Mouse (Mus musculus): Measurements from ENCODE around the gene C130060K24Rik. TPM values are rescaled to one million over a fixed set of nuclear protein-coding genes. Genes with fewer than 3 reads are reported as not detected.

Gene C130060K24Rik
- 4.4 and 6.8 TPM in 2 replicates for polyA plus RNA-seq (2016; fragmentation: Nextera tagmentation; extraction: Ambion mirVana)

DNA sequence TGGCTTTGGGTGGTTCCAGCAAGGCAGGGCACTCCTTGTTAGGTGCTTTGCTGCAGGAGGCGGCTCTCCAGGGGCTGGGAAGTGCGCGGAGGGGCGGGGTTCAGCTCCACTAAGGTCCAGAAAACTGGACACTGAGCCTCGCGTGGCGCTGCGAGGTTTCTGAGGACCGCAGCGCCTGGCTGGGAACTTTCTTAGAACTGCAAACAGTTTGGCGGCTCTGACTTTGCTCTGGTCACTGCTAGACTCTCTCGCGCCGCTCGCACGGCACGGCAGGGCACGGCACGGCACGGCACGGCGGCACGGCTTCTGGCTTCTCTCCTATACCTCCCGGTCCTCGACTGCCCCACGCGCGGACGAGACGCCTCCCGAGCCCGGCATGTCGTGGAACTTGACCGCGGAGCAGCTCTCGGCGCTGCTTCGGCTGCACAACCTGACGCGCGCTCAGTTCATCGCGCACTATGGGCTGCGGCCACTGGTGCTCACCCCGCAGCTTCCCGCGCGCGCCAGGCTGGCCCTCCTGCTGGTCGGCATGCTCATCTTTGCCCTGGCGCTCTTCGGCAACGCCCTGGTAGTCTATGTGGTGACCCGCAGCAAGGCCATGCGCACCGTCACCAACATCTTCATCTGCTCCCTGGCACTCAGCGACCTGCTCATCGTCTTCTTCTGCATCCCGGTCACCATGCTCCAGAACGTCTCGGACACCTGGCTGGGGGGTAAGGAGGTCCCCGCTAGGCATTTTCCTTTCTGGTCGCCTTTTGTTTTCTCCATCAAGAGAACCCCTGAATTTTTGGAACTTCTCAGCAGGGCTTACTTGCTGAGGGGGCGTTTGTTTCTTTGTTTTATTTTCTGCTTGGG, at the start of gene C130060K24Rik:
C130060K24Rik (plus strand) TSS at position 188 of the 855 bp plus-strand sequence.
- Histone ChIP-seq H3K9me3 (no peaks in the 10 kb centered on the region), H3K36me3 (no peaks in the 10 kb centered on the region), H3K4me1 (peaks cover 2% of the 10 kb centered on the region; the same call in 1 of the 2 replicates), H3K4me2 (replicated peaks) (peak within 1 kb of the TSS; percentile 96), H3K4me3 (peak within 1 kb of the TSS; percentile 64), H3K27me3 (peaks cover 14% of the 10 kb centered on the region), H3K27ac (replicated peaks) (no peak within 1 kb of the TSS), H3K9ac (replicated peaks) (peak within 1 kb of the TSS; percentile 60)
- WGBS: under 1% methylated on average over 51 of the region's 64 CpGs
- ATAC-seq (ENCODE audit: low FRiP score, low read depth): peak; percentile 89

DNA sequence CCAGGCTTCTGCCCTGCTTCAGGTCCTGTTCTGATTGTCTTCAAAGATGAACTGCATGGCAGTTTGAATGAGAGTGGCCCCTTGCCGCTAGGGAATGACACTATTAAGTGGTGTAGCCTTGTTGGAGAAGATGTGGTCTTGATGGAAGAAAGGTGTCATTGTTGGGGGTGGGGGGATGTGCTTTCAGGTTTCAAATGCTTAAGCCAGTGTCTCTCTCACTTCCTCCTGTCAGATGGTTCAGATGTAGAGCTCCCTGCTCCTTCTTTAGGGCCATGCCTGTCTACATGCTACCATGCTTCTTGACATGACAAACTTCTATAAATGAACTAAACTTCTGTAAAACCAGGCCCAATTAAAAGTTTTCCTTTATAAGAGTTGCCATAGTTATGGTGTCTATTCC, 46.7 kb upstream of the C130060K24Rik start:
- Histone ChIP-seq H3K9ac (replicated peaks) (no peak overlapping the region), H3K4me3 (no peak overlapping the region), H3K9me3 (no peaks in the 10 kb centered on the region), H3K36me3 (no peaks in the 10 kb centered on the region), H3K27me3 (no peaks in the 10 kb centered on the region), H3K4me1 (no peaks in the 10 kb centered on the region), H3K4me2 (replicated peaks) (no peak overlapping the region), H3K27ac (replicated peaks) (no peak overlapping the region)
- WGBS: 80% methylated on average over 1 of the region's 1 CpGs
- no peak for ATAC-seq (ENCODE audit: low FRiP score, low read depth)

DNA sequence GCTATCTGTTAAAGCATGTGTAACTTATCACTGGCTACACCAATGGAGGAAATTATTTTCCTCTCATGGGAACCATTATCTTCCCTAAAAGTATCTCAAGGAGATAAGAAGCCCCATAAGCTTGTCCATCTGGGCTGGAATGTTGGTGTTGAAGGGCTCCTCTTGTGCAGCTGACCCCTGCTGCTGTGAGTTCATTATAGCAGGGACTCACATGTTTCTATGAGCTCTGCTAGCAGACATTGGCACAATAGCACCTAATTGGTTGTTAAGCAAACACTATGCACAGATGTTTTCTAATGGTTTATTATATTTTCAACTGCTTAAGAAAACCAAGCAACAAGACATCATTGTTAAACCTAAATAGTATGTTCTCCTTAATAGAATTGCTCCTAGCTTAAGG, 41.5 kb upstream of the C130060K24Rik start:
- H3K4me3 ChIP-seq: no peak overlapping the region
- no peaks in the 10 kb centered on the region for H3K27me3 ChIP-seq
- no peaks in the 10 kb centered on the region for H3K4me1 ChIP-seq
- H3K27ac ChIP-seq (replicated peaks): no peak overlapping the region
- H3K4me2 ChIP-seq (replicated peaks): no peak overlapping the region
- no peak overlapping the region for H3K9ac ChIP-seq (replicated peaks)
- no peak for ATAC-seq (ENCODE audit: low FRiP score, low read depth)
- H3K9me3 ChIP-seq: no peaks in the 10 kb centered on the region
- H3K36me3 ChIP-seq: no peaks in the 10 kb centered on the region

DNA sequence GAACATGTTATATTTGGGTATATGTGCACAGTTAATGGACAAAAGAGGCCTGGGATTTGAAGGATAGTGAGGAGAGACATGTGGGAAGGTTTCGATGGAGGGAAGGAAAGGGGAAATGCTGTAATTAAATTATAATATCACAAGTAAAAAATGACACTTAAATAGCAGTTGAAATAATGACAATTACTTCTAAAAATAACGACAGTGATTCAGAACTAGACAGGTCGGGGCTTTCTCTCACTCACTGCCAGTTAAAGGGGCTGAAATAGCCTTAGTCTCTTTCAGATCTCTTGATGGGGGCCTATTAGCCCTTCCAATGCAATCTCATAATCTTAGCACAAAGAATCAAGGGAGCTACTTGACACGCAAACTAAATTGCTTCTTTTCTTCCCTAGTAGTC, 39.5 kb upstream of the C130060K24Rik start:
- Histone ChIP-seq H3K4me3 (no peak overlapping the region), H3K9ac (replicated peaks) (no peak overlapping the region), H3K4me2 (replicated peaks) (no peak overlapping the region), H3K4me1 (no peaks in the 10 kb centered on the region), H3K9me3 (no peaks in the 10 kb centered on the region), H3K36me3 (no peaks in the 10 kb centered on the region), H3K27ac (replicated peaks) (no peak overlapping the region), H3K27me3 (no peaks in the 10 kb centered on the region)
- ATAC-seq (ENCODE audit: low FRiP score, low read depth): no peak
- WGBS: 77% methylated on average over 4 of the region's 4 CpGs

DNA sequence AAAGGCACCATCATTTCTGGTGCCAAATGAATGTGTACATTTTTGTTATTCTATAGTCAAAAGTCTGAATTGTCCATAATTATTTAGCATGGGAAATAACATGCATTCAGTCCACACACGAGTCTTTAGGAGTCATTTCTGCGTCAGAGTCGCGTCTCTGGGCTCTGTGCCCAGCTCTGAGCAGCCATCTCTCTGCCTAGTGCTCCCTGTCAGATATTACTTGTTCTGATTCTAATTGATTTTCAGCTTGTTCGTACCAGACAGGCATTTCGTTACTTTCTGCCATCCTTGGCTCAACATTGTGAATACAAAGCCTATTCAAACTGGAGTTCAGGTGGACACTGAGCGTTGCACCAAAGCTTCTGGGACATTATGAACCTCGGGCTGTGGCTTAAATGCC, 33.2 kb upstream of the C130060K24Rik start:
- no peaks in the 10 kb centered on the region for H3K4me1 ChIP-seq
- H3K36me3 ChIP-seq: no peaks in the 10 kb centered on the region
- 77% methylated on average over 8 of the region's 8 CpGs for WGBS
- H3K4me2 ChIP-seq (replicated peaks): no peak overlapping the region
- H3K9me3 ChIP-seq: no peaks in the 10 kb centered on the region
- H3K4me3 ChIP-seq: no peak overlapping the region
- H3K9ac ChIP-seq (replicated peaks): no peak overlapping the region
- H3K27me3 ChIP-seq: no peaks in the 10 kb centered on the region
- no peak for ATAC-seq (ENCODE audit: low FRiP score, low read depth)
- no peak overlapping the region for H3K27ac ChIP-seq (replicated peaks)

DNA sequence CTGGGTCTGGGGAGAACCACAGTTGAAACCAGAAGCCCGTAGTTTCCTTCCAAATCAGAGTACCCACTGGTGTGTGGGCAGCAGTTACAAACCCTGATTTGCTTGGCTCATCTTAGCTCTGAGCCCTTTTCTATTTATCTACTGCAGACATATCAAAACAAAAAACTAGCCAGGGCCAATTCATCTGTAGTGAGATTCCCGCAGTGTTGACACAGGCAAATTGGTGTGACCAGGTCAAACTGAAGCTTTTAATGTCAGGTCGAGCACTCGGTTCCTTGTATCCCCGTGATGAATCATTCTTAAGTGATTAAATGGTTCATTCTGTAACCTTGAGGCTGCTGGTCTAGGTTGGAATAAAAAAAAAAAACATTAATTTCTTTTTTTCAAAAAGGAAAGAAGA, 32.6 kb upstream of the C130060K24Rik start:
- no peak for ATAC-seq (ENCODE audit: low FRiP score, low read depth)
- no peaks in the 10 kb centered on the region for H3K9me3 ChIP-seq
- no peaks in the 10 kb centered on the region for H3K36me3 ChIP-seq

DNA sequence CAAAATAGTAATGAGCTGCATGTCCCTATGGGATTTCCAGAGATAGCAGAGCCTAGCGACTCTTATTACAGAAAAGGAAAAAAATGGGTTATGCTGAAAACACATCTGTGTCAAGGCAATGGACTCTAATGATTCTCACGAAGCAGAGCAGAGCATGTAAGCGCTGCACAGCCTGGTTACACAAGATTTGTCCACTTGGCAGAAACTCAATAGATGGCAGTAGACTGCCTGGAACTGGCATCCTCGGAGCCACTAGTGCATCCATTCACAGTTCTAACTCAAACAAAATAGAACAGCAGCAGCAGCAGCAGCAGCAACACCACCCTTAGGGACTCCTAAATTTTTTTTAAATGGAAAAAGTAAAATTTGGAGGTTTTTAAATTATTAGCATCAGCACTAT, 29.3 kb upstream of the C130060K24Rik start:
- Histone ChIP-seq H3K4me2 (replicated peaks) (no peak overlapping the region), H3K9ac (replicated peaks) (no peak overlapping the region), H3K4me3 (no peak overlapping the region), H3K27me3 (no peaks in the 10 kb centered on the region), H3K4me1 (no peaks in the 10 kb centered on the region), H3K36me3 (no peaks in the 10 kb centered on the region), H3K9me3 (no peaks in the 10 kb centered on the region), H3K27ac (replicated peaks) (no peak overlapping the region)
- ATAC-seq (ENCODE audit: low FRiP score, low read depth): no peak
- 76% methylated on average over 4 of the region's 4 CpGs for WGBS

More for the DNA sequence above, 32.6 kb upstream of the C130060K24Rik start:
- WGBS: 41% methylated on average over 5 of the region's 5 CpGs
- no peaks in the 10 kb centered on the region for H3K4me1 ChIP-seq
- H3K27ac ChIP-seq (replicated peaks): no peak overlapping the region
- no peak overlapping the region for H3K4me2 ChIP-seq (replicated peaks)
- H3K4me3 ChIP-seq: no peak overlapping the region
- no peak overlapping the region for H3K9ac ChIP-seq (replicated peaks)
- H3K27me3 ChIP-seq: no peaks in the 10 kb centered on the region

GRCm38 (mm10) chr6:65375918-65376317, 5.0 kb upstream of the C130060K24Rik start:
- Histone ChIP-seq H3K4me2 (replicated peaks) (no peak overlapping the region), H3K4me3 (no peak overlapping the region), H3K27me3 (peaks cover 6% of the 10 kb centered on the region), H3K9ac (replicated peaks) (no peak overlapping the region), H3K27ac (replicated peaks) (no peak overlapping the region), H3K4me1 (no peaks in the 10 kb centered on the region), H3K36me3 (no peaks in the 10 kb centered on the region), H3K9me3 (no peaks in the 10 kb centered on the region)
- 74% methylated on average over 2 of the region's 2 CpGs for WGBS
- no peak for ATAC-seq (ENCODE audit: low FRiP score, low read depth)

- H3K9ac ChIP-seq (replicated peaks): no peak overlapping the region
- H3K4me1 ChIP-seq: no peaks in the 10 kb centered on the region
- H3K36me3 ChIP-seq: no peaks in the 10 kb centered on the region
- no peak overlapping the region for H3K4me2 ChIP-seq (replicated peaks)
- H3K27me3 ChIP-seq: no peaks in the 10 kb centered on the region
- no peaks in the 10 kb centered on the region for H3K9me3 ChIP-seq
- H3K4me3 ChIP-seq: no peak overlapping the region
- no peak overlapping the region for H3K27ac ChIP-seq (replicated peaks)
- ATAC-seq (ENCODE audit: low FRiP score, low read depth): no peak
- WGBS: 88% methylated on average over 1 of the region's 1 CpGs
Observed at GRCm38 (mm10) chr6:65421888-65422287, 41.0 kb downstream of the C130060K24Rik start.

DNA sequence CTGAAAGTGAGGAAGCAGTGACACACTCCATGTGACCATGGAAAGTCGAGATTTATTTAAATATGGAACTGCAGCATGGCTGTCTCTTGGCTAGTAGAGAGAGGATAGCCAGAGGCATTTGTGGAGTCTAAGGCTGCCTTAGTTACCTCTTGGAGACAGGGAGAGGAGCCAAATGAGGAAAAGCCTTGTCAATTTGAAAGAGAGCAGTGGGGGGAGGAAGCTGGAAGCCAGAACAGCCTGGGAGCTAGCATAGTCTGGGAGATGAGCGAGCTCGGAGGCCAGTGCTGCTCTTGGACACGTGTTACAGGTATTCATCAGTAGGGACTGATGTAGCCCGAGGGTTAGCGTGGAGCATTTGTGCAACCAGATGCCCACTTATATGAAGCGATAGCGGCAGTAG, 46.2 kb downstream of the C130060K24Rik start:
- Histone ChIP-seq H3K4me3 (no peak overlapping the region), H3K9ac (replicated peaks) (no peak overlapping the region), H3K27me3 (no peaks in the 10 kb centered on the region), H3K27ac (replicated peaks) (no peak overlapping the region), H3K4me2 (replicated peaks) (no peak overlapping the region), H3K36me3 (no peaks in the 10 kb centered on the region), H3K4me1 (no peaks in the 10 kb centered on the region), H3K9me3 (no peaks in the 10 kb centered on the region)
- ATAC-seq (ENCODE audit: low FRiP score, low read depth): no peak
- 85% methylated on average over 8 of the region's 8 CpGs for WGBS

- 88% methylated on average over 5 of the region's 5 CpGs for WGBS
Observed at GRCm38 (mm10) chr6:65433159-65433558, 52.3 kb downstream of the C130060K24Rik start.

DNA sequence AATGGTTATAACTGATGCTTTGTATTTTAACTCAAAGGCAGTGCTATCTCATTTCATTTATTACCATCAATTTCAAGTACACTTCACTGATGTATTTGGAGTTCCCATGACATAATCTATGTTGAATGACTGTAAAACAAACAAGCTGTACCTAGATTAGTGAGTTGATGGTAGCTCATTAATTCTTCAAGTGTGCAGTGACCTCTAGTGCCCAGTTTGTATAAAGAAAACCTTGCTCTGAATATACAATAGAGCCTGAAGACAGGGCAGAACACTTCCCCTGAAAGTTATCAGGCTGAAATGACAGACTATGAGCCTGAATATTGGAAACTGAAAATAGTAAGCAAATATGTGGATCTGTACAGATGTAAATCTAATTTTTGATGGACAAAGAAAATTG, 72.6 kb downstream of the C130060K24Rik start:
- Histone ChIP-seq H3K9ac (replicated peaks) (no peak overlapping the region), H3K4me2 (replicated peaks) (no peak overlapping the region), H3K4me1 (no peaks in the 10 kb centered on the region), H3K36me3 (no peaks in the 10 kb centered on the region), H3K9me3 (no peaks in the 10 kb centered on the region), H3K27ac (replicated peaks) (no peak overlapping the region), H3K27me3 (no peaks in the 10 kb centered on the region), H3K4me3 (no peak overlapping the region)
- ATAC-seq (ENCODE audit: low FRiP score, low read depth): peak; percentile 89

More at GRCm38 (mm10) chr6:65433159-65433558, 52.3 kb downstream of the C130060K24Rik start:
- Histone ChIP-seq H3K4me3 (no peak overlapping the region), H3K4me1 (no peaks in the 10 kb centered on the region), H3K27ac (replicated peaks) (no peak overlapping the region), H3K4me2 (replicated peaks) (no peak overlapping the region), H3K27me3 (no peaks in the 10 kb centered on the region), H3K9me3 (no peaks in the 10 kb centered on the region), H3K9ac (replicated peaks) (no peak overlapping the region), H3K36me3 (no peaks in the 10 kb centered on the region)
- ATAC-seq (ENCODE audit: low FRiP score, low read depth): no peak

- Histone ChIP-seq H3K4me2 (replicated peaks) (no peak overlapping the region), H3K9ac (replicated peaks) (no peak overlapping the region), H3K4me1 (no peaks in the 10 kb centered on the region), H3K9me3 (no peaks in the 10 kb centered on the region), H3K27me3 (no peaks in the 10 kb centered on the region), H3K27ac (replicated peaks) (no peak overlapping the region), H3K4me3 (no peak overlapping the region), H3K36me3 (no peaks in the 10 kb centered on the region)
- 90% methylated on average over 1 of the region's 1 CpGs for WGBS
- ATAC-seq (ENCODE audit: low FRiP score, low read depth): no peak
Observed at GRCm38 (mm10) chr6:65465294-65465693, 84.4 kb downstream of the C130060K24Rik start.

Data from midbrain, embryonic 12.5 days (tissue).